Mouse (Mus musculus) forebrain, embryonic 11.5 days (tissue): ENCODE results near the gene Notch4. TPM values are rescaled to one million over a fixed set of nuclear protein-coding genes. Genes with fewer than 3 reads are reported as not detected.

Source experiments
- ATAC-seq: fragments of 200-750 bp; cut with Nextera tagmentation; replicated peaks from 2 replicates; pipeline ENCODE4 v1.8.0; 2017; ENCODE audit warnings: moderate TSS enrichment; ENCODE audit not compliant: low FRiP score
- DNase-seq: peaks from one replicate; pipeline ENCODE4 v3.0.0-alpha.2; 2017; ENCODE audit warnings: low spot score
- H3K27ac ChIP-seq: fragments of 300-500 bp; sonication (generic); 2 replicates; pipeline ENCODE4 v1.5.1; 2014; ENCODE audit warnings: low read depth, low read length
- H3K27me3 ChIP-seq: fragments of 300-500 bp; sonication (generic); 2 replicates; pipeline ENCODE4 v1.6.1; 2014; ENCODE audit warnings: mild to moderate bottlenecking, low read length, mixed read lengths; ENCODE audit not compliant: control insufficient read depth, insufficient read depth
- H3K36me3 ChIP-seq: fragments of 300-500 bp; sonication (generic); 2 replicates; pipeline ENCODE4 v1.6.1; 2014; ENCODE audit warnings: mild to moderate bottlenecking, low read length, moderate library complexity, mixed read lengths; ENCODE audit not compliant: control insufficient read depth, insufficient read depth
- H3K4me1 ChIP-seq: fragments of 300-500 bp; sonication (generic); replicated peaks from 2 replicates; pipeline ENCODE4 v1.6.1; 2014; ENCODE audit warnings: low read length, mixed read lengths; ENCODE audit not compliant: control insufficient read depth, insufficient read depth
- H3K4me2 ChIP-seq: fragments of 300-500 bp; sonication (generic); 2 replicates; pipeline ENCODE4 v1.6.1; 2014; ENCODE audit warnings: low read depth, mild to moderate bottlenecking, low read length, moderate library complexity, mixed read lengths; ENCODE audit not compliant: severe bottlenecking
- H3K4me3 ChIP-seq: fragments of 300-500 bp; sonication (generic); 2 replicates; pipeline ENCODE4 v1.5.1; 2014; ENCODE audit warnings: low read depth, low read length
- H3K9ac ChIP-seq: fragments of 300-500 bp; sonication (generic); 2 replicates; pipeline ENCODE4 v1.6.1; 2014; ENCODE audit warnings: low read length
- H3K9me3 ChIP-seq: fragments of 300-500 bp; sonication (generic); 2 replicates; pipeline ENCODE4 v1.6.1; 2016; ENCODE audit warnings: low read length, mixed read lengths; ENCODE audit not compliant: control insufficient read depth
- WGBS: fragments of 180-500 bp; shearing (Covaris S2); extraction: QIAGEN DNeasy Blood & Tissue Kit; methylation state at CpG from one replicate; pipeline ENCODE4 v1.1.7; 2014; 5-methylcytosine and 5-hydroxymethylcytosine counted together
- polyA plus RNA-seq: library from polyadenylated mRNA; unstranded; fragments of >200 nt; fragmentation: Nextera tagmentation; extraction: Ambion mirVana; gene quantifications from 2 replicates; pipeline ENCODE4 v1.2.1, GENCODE M21; 2014

The Notch4 gene
- polyA plus RNA-seq, 1 experiment from 2014 or later = 5.9 TPM

DNA sequence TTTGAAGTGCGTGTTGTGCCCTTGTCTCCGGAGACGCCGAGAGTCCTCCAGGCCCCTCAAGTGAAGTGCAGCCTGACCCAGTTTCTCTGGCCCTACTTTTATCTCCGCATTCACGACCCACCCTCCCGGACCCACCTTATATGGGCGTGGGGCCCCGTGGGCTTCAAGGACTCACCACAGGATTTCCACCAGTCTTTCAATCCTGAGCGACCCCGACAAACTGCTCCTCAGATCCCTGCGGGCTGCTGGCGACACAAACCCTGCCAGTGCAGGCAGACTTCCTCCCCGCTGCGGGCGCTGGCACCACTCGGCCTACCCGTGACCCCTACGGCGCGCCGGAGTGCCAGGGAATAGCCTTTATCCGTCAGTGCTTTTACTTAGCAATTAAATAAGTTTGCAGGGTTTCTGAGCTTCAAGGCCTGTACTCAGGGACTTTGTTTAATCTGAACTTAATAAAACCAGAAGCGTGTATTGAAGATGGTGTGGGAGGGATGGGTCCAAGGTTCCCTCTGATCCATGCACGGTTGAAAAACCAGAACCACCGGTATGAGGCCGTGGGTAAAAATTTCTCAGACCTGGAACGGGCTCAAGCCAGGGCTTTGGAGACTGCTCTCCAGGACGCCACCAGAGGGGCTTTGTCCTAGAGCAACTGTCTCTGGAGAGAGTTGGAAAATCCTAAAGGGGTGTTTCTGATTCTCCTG lies 64.0 kb downstream of the Notch4 start, which contains the start of gene Ppt2:
Ppt2 (minus strand) TSS at position 568 of the 701 bp plus-strand sequence.
- peaks cover 28% of the 10 kb centered on the region for H3K4me1 ChIP-seq
- 8% methylated on average over 29 of the region's 29 CpGs for WGBS
- H3K9me3 ChIP-seq = no peaks in the 10 kb centered on the region
- no peaks in the 10 kb centered on the region; the same call in 1 of the 2 replicates for H3K36me3 ChIP-seq
- peak within 1 kb of the TSS; percentile 48 for H3K4me3 ChIP-seq
- H3K9ac ChIP-seq = peak within 1 kb of the TSS; percentile 47
- H3K27ac ChIP-seq = peak within 1 kb of the TSS; percentile 84
- H3K4me2 ChIP-seq = peak within 1 kb of the TSS; percentile 67
- DNase-seq = peak; percentile 71
- H3K27me3 ChIP-seq = peaks cover 26% of the 10 kb centered on the region
- no peak for ATAC-seq

DNA sequence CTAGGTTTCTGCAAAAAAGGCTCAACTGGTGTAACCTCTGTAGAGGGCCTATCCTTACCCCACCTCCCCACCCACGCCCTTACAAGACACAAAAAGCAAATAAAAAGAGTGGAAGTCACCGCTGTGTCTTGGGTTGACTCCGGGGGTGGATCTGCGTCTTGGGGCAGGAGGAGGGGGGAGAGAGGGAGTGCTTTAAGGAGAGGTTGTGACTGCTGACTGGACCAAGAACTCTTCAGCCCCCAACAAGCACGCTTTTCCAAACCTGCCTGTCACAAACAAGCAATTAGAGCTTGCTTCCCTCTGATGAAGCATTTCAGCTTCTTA lies 64.5 kb downstream of the Notch4 start:
- 11% methylated on average over 5 of the region's 5 CpGs for WGBS

DNA sequence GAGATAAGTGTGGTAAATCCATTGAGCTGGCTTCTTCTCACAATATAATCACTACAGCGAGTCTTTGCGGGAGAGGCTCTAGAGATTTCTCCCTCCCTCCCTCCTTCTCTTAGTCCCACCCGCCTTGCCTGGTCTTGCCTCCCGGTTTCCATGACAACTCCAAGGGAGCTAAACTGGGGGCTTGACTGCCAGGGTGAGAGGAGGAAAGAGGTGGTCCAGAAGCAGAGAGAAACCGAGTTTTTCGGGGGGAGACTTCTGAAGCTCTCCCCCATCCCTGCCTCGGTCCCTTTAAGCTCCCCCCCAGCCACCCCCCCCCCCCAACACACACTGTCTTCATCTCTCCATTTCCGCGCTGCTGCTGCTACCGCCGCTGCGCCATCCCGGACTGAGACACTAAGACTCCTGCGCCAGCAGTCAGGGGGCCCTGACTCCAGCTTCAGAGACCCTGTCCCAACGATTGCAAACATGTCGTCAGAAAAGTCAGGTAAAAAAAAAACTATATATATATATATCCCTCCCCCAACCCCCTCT lies 65.2 kb downstream of the Notch4 start, which contains the start of gene Prrt1:
Prrt1 (plus strand) TSS at position 313 of the 531 bp plus-strand sequence.
- Histone ChIP-seq H3K9ac (peak within 1 kb of the TSS; percentile 47), H3K27ac (peak within 1 kb of the TSS; percentile 20; the same call in 1 of the 2 replicates), H3K36me3 (no peaks in the 10 kb centered on the region; the same call in 1 of the 2 replicates), H3K4me2 (peak within 1 kb of the TSS; percentile 67), H3K9me3 (no peaks in the 10 kb centered on the region), H3K27me3 (peaks cover 26% of the 10 kb centered on the region), H3K4me3 (peak within 1 kb of the TSS; percentile 48), H3K4me1 (peaks cover 28% of the 10 kb centered on the region)
- under 1% methylated on average over 16 of the region's 16 CpGs for WGBS
- peak; percentile 60 for DNase-seq
- ATAC-seq = peak; percentile 26; the same call in 1 of the 2 replicates

More for the DNA sequence above, 64.5 kb downstream of the Notch4 start:
- Histone ChIP-seq H3K4me1 (peaks cover 28% of the 10 kb centered on the region), H3K9me3 (no peaks in the 10 kb centered on the region), H3K27me3 (peaks cover 26% of the 10 kb centered on the region), H3K4me3 (no peak overlapping the region), H3K36me3 (no peaks in the 10 kb centered on the region; the same call in 1 of the 2 replicates), H3K4me2 (peak overlapping the region; percentile 67; the same call in 1 of the 2 replicates), H3K9ac (no peak overlapping the region; the same call in 1 of the 2 replicates), H3K27ac (peak overlapping the region; percentile 20; the same call in 1 of the 2 replicates)
- DNase-seq (no peak), ATAC-seq (no peak)

DNA sequence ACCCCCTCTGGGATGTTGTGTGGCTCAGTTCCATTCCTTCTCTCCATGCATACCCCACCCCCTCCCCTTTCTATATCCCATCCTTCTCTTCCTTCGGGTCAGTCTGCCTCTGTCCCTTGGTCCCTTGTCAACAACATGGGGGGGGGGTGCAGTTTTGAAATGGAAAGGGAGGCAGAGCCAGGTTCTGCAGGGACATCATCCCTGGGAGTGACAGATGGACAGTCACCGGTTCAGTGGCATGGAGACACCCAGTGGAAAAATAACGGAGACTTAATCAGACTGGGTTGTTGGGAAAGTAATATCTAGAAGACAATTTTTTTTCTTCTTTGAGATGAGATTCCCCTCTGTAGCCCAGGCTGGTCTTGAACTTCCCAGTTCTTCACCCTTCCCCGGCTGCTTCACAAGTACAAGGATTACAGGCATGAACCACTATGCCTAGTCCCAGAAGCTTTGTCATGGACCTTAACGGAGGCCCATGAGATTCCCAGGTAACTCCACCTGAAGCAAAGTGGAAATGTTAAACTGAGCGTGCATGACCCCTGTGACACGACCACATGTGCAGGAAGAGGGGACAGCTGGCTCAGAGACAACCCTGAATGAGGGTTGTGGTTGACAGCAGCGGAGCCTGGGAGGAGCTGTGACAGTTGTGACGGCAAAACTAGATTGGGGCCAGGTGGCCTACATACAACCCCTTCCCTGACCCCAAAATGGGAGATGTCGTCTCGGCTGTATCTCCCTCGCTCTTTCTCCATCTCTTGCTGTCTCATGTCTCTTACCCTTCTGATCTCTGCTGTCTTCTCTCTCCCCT lies 65.9 kb downstream of the Notch4 start:
- H3K36me3 ChIP-seq = no peaks in the 10 kb centered on the region; the same call in 1 of the 2 replicates
- 13% methylated on average over 12 of the region's 12 CpGs for WGBS
- H3K4me1 ChIP-seq = peaks cover 28% of the 10 kb centered on the region

DNA sequence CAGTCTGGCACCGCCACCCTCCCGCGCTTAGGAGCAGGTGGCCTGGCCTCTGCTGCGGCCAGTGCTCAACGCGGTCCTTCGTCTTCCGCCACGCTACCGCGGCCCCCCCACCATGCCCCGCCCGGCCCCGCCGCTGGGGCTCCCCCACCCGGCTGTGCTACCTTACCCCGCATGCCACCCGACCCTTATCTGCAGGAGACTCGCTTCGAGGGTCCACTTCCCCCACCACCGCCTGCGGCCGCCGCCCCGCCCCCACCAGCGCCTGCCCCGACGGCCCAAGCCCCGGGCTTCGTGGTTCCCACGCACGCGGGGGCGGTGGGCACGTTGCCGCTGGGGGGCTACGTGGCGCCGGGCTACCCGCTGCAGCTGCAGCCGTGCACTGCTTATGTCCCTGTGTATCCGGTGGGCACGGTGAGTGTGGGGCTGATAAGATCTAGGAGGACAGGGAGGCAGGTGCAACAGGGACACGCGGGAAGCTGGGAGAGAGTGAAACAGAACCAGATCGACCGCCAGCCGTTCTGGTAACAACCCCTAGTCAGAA lies 66.8 kb downstream of the Notch4 start:
- Histone ChIP-seq H3K4me2 (peak overlapping the region; percentile 49), H3K27ac (no peak overlapping the region), H3K9me3 (no peaks in the 10 kb centered on the region), H3K4me1 (peaks cover 28% of the 10 kb centered on the region), H3K27me3 (peaks cover 26% of the 10 kb centered on the region), H3K36me3 (no peaks in the 10 kb centered on the region), H3K4me3 (peak overlapping the region; percentile 22), H3K9ac (peak overlapping the region; percentile 43)
- no peak for ATAC-seq
- 3% methylated on average over 44 of the region's 48 CpGs for WGBS
- DNase-seq = peak; percentile 57

More for the DNA sequence above, 65.9 kb downstream of the Notch4 start:
- peak overlapping the region; percentile 49; the same call in 1 of the 2 replicates for H3K4me2 ChIP-seq
- ATAC-seq (no peak), DNase-seq (peak; percentile 57)
- H3K9me3 ChIP-seq = no peaks in the 10 kb centered on the region
- H3K27me3 ChIP-seq = peaks cover 26% of the 10 kb centered on the region
- peak overlapping the region; percentile 16; the same call in 1 of the 2 replicates for H3K9ac ChIP-seq
- no peak overlapping the region for H3K27ac ChIP-seq
- peak overlapping the region; percentile 22 for H3K4me3 ChIP-seq

DNA sequence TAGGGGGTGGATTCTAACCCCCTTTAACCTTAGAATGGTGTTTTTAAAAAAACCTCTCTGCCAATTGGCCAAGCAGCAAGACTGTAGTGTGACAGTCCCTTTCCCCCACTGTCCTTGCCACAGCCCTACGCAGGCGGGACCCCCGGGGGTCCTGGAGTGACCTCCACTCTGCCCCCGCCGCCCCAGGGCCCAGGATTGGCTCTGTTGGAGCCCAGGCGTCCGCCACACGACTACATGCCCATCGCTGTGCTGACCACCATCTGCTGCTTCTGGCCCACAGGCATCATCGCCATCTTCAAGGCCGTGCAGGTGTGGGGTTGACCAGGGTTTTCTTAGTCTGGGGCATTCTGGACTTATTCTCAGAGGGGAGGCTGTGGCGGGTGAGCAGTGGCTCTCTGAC lies 67.6 kb downstream of the Notch4 start:
- H3K9ac ChIP-seq = peak overlapping the region; percentile 48

DNA sequence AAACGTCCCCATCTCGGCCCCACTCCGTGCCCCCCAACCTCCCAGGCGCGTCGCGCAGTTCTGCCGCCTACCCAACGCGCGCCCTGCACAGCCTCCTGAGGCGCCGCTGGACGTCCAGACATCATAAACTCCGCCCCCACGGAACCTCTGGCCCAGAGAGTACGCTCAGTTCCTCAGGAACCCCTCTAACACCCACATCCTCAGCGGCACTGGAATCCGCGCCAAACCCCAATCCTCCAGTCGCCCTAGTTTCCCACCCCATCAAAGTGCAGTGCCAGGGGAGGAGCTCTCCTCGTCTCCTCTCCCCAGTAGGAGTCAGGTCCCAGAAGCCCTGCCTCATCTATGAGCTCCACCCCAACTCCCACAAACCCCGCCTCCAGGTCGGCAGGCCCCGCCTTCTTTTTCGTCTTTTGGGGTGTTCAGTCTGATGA lies 68.2 kb downstream of the Notch4 start:
- ATAC-seq (no peak), DNase-seq (peak; percentile 76)
- Histone ChIP-seq H3K4me3 (peak overlapping the region; percentile 31), H3K4me2 (peak overlapping the region; percentile 72), H3K4me1 (peaks cover 28% of the 10 kb centered on the region), H3K9ac (peak overlapping the region; percentile 48), H3K9me3 (no peaks in the 10 kb centered on the region), H3K27me3 (peaks cover 26% of the 10 kb centered on the region), H3K36me3 (no peaks in the 10 kb centered on the region), H3K27ac (no peak overlapping the region)
- under 1% methylated on average over 26 of the region's 26 CpGs for WGBS

More for the DNA sequence above, 67.6 kb downstream of the Notch4 start:
- peak overlapping the region; percentile 31 for H3K4me3 ChIP-seq
- DNase-seq = peak; percentile 59
- ATAC-seq = no peak
- H3K4me1 ChIP-seq = peaks cover 28% of the 10 kb centered on the region
- peaks cover 26% of the 10 kb centered on the region for H3K27me3 ChIP-seq
- H3K27ac ChIP-seq = no peak overlapping the region
- H3K36me3 ChIP-seq = no peaks in the 10 kb centered on the region
- WGBS = 3% methylated on average over 12 of the region's 12 CpGs
- peak overlapping the region; percentile 72 for H3K4me2 ChIP-seq
- H3K9me3 ChIP-seq = no peaks in the 10 kb centered on the region

DNA sequence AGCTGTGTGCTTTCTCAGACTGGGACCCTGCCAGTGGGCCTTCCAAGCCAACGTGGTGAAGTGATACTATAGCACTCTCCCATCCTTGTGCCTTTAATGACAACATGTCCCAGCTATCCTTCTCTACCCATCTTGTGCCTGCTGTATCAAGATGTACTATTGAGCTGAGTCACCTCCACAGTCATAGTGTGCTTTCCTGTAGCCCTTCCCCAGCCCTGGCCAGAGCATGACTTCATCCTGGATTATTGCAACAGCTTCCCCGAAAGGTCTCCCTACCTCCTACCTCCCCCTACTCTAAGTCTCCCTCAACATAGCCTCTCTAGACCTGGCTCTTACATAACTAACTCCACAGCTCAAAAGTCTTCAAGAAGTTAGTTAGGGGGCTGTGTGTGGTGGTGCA lies 71.6 kb downstream of the Notch4 start:
- no peak overlapping the region for H3K4me2 ChIP-seq
- no peaks in the 10 kb centered on the region for H3K36me3 ChIP-seq
- 71% methylated on average over 2 of the region's 2 CpGs for WGBS
- H3K27me3 ChIP-seq = peaks cover 16% of the 10 kb centered on the region
- H3K4me1 ChIP-seq = peaks cover 12% of the 10 kb centered on the region
- no peak for DNase-seq
- no peak for ATAC-seq
- H3K27ac ChIP-seq = no peak overlapping the region
- H3K9me3 ChIP-seq = no peaks in the 10 kb centered on the region
- H3K9ac ChIP-seq = no peak overlapping the region
- H3K4me3 ChIP-seq = no peak overlapping the region
